Mouse (Mus musculus) kidney, adult 2 months (tissue): ENCODE measurements around the gene Tmbim7.

Source experiments
- CTCF ChIP-seq: fragments of 200-500 bp; conservative IDR thresholded peaks from 2 replicates; pipeline ENCODE4 v1.5.1; 2011; ENCODE audit warnings: low read depth, mild to moderate bottlenecking, control low read depth, low read length, moderate library complexity, mixed read lengths; ENCODE audit not compliant: insufficient read depth, insufficient read length
- POLR2A ChIP-seq: fragments of 200-500 bp; IDR thresholded peaks from one replicate; pipeline ENCODE4 v1.6.1; 2011; ENCODE audit warnings: low read depth, low read length, control low read depth

GRCm38 (mm10) chr5:3633951-3634350 is 17.0 kb upstream of the Tmbim7 start:
- TF ChIP-seq CTCF (peak; percentile 31; the same call in 1 of the 2 replicates), POLR2A (no peak)
